Comparison of ENCODE assay signal across 9 mouse cellular contexts in the genomic region with DNA sequence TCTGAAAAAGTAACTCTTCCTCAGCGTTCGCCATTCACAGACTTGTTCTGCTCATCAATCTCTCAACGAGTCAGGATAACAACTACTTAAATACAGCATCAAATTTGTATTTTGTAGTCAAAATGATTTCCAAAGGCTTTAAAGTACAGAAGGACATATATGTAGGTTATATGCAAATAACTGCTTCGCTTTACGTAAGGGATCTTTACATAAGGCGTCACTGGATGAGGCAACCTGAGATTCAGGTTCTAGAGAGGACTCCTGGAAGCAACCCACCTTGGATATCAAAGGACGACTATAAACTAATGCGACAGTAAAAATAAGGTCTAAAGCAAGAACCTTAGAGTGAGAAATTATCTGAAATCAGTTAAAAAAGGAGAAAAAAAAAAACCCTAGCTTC. TPM values are rescaled to one million over a fixed set of nuclear protein-coding genes. Genes with fewer than 3 reads are reported as not detected.
DNase-seq lines count a peak whose midpoint lies in the region; ATAC-seq and TF ChIP-seq lines count a peak whose summit lies in the region.
"Had no signal": no experiment of that assay in that cellular context is flagged by ENCODE, and none has a peak within 500 bp of the region (broad histone marks: within the 10 kb centered on the region; RNA-seq: fewer than 3 reads in every experiment).

No protein-coding gene starts in this region.

- ATAC-seq in heart, embryonic 11.5 days (replicated peaks; ENCODE audit: insufficient number of reproducible peaks, low FRiP score, low TSS enrichment): no peak
- no peak for ATAC-seq in forebrain, embryonic 13.5 days
- ATAC-seq in limb, embryonic 14.5 days (ENCODE audit: low FRiP score, low read depth): no peak
- no peak for ATAC-seq in activated CD4-positive, CD25-positive, alpha-beta regulatory T cell, adult 4 months

- H3K4me1 ChIP-seq in heart, embryonic 11.5 days (ENCODE audit: control insufficient read depth, insufficient read depth, low read length): peaks cover 8% of the 10 kb centered on the region; the same call in 1 of the 2 replicates
- H3K4me1 ChIP-seq in forebrain, embryonic 13.5 days: peaks cover 17% of the 10 kb centered on the region
- peaks cover 9% of the 10 kb centered on the region for H3K4me1 ChIP-seq in limb, embryonic 14.5 days (ENCODE audit: control insufficient read depth, insufficient read depth, low read length)

- no peak for TF ChIP-seq POLR2A in limb, embryonic 14.5 days (IDR thresholded peaks at IDR 0.05; ENCODE audit: borderline replicate concordance, extremely low read depth, insufficient read depth, insufficient read length)

- H3K27me3 ChIP-seq in heart, embryonic 11.5 days (ENCODE audit: control insufficient read depth, insufficient read depth, low read length): no peaks in the 10 kb centered on the region
- H3K27me3 ChIP-seq in C2C12 (ENCODE audit: control insufficient read depth, insufficient read depth, insufficient read length): no peaks in the 10 kb centered on the region
- peaks cover 3% of the 10 kb centered on the region; the same call in 1 of the 2 replicates for H3K27me3 ChIP-seq in forebrain, embryonic 13.5 days
- no peaks in the 10 kb centered on the region for H3K27me3 ChIP-seq in limb, embryonic 14.5 days (ENCODE audit: control insufficient read depth, insufficient read depth, low read length)

- H3K4me3 ChIP-seq in heart, embryonic 11.5 days (ENCODE audit: low read depth, low read length): peak overlapping the region; percentile 76
- H3K4me3 ChIP-seq in C2C12 (ENCODE audit: insufficient read depth, poor library complexity, severe bottlenecking): peak overlapping the region; percentile 77
- H3K4me3 ChIP-seq in forebrain, embryonic 13.5 days: peak overlapping the region; percentile 70
- H3K4me3 ChIP-seq in limb, embryonic 14.5 days (replicated peaks; ENCODE audit: low read length): peak overlapping the region; percentile 77

- 63% methylated on average over 8 of the region's 8 CpGs for WGBS in heart, embryonic 11.5 days (ENCODE audit: insufficient replicate concordance)
- 69% methylated on average over 8 of the region's 8 CpGs for WGBS in forebrain, embryonic 13.5 days
- 61% methylated on average over 8 of the region's 8 CpGs for WGBS in limb, embryonic 14.5 days

- no peaks in the 10 kb centered on the region for H3K36me3 ChIP-seq in heart, embryonic 11.5 days (ENCODE audit: control insufficient read depth, insufficient read depth, low read length)
- peaks cover 20% of the 10 kb centered on the region for H3K36me3 ChIP-seq in C2C12 (ENCODE audit: control insufficient read depth, insufficient read depth)
- H3K36me3 ChIP-seq in forebrain, embryonic 13.5 days (ENCODE audit: poor library complexity, severe bottlenecking): no peaks in the 10 kb centered on the region
- H3K36me3 ChIP-seq in limb, embryonic 14.5 days (ENCODE audit: control insufficient read depth, insufficient read depth, low read length): no peaks in the 10 kb centered on the region

- peak overlapping the region; percentile 19 for H3ac ChIP-seq in C2C12 (ENCODE audit: control insufficient read depth, insufficient read length, low read depth)

- TF ChIP-seq CTCF in C2C12 (IDR thresholded peaks at IDR 0.05; ENCODE audit: control insufficient read depth, insufficient read depth, insufficient read length): no peak

- H3K79me2 ChIP-seq in C2C12 (ENCODE audit: control insufficient read depth, insufficient read depth): peaks cover 59% of the 10 kb centered on the region

- H3K4me2 ChIP-seq in heart, embryonic 11.5 days: peak overlapping the region; percentile 87
- peak overlapping the region; percentile 91 for H3K4me2 ChIP-seq in forebrain, embryonic 13.5 days
- peak overlapping the region; percentile 77 for H3K4me2 ChIP-seq in limb, embryonic 14.5 days (replicated peaks; ENCODE audit: low read depth, low read length, severe bottlenecking)

- H3K27ac ChIP-seq in heart, embryonic 11.5 days (ENCODE audit: low read depth, low read length): no peak overlapping the region
- H3K27ac ChIP-seq in forebrain, embryonic 13.5 days: no peak overlapping the region
- no peak overlapping the region for H3K27ac ChIP-seq in limb, embryonic 14.5 days (replicated peaks; ENCODE audit: low read depth, low read length)

- DNase-seq in heart, adult 11 months: no peak
- DNase-seq in limb, embryonic 14.5 days (ENCODE audit: low spot score): no peak
- no peak for DNase-seq in ovary, adult 18-20 months (ENCODE audit: low spot score)
- no peak for DNase-seq in left cerebral cortex, postnatal 4 days
- DNase-seq: kidney, postnatal 10 days had no signal

- intact Hi-C loops in left cerebral cortex, postnatal 4 days (cut with DNase I): no loop called here

- H3K9ac ChIP-seq in heart, embryonic 11.5 days (ENCODE audit: low read depth, low read length): no peak overlapping the region
- H3K9ac ChIP-seq in forebrain, embryonic 13.5 days: no peak overlapping the region; the same call in 1 of the 2 replicates
- peak overlapping the region; percentile 83; the same call in 1 of the 2 replicates for H3K9ac ChIP-seq in limb, embryonic 14.5 days (ENCODE audit: low read depth, low read length, severe bottlenecking)

- H3K79me3 ChIP-seq in C2C12 (ENCODE audit: low read depth): peaks cover 53% of the 10 kb centered on the region

- no peaks in the 10 kb centered on the region for H3K9me3 ChIP-seq in heart, embryonic 11.5 days (replicated peaks; ENCODE audit: control insufficient read depth, low read length)
- no peaks in the 10 kb centered on the region for H3K9me3 ChIP-seq in forebrain, embryonic 13.5 days (replicated peaks)
- no peaks in the 10 kb centered on the region for H3K9me3 ChIP-seq in limb, embryonic 14.5 days (ENCODE audit: control insufficient read depth, low read length)

TF ChIP-seq in C2C12, 6 proteins besides CTCF, POLR2A, EP300 and RAD21:
- no peak for TF ChIP-seq USF1 (IDR thresholded peaks at IDR 0.05; ENCODE audit: low read depth)
- no peak for TF ChIP-seq MAX (IDR thresholded peaks at IDR 0.05)
- no peak for TF ChIP-seq MYOD1 (IDR thresholded peaks at IDR 0.05; ENCODE audit: control insufficient read depth, insufficient read length, low read depth)
- TF ChIP-seq MYOG (IDR thresholded peaks at IDR 0.05; ENCODE audit: control insufficient read depth, extremely low read depth, insufficient read length): no peak
- TF ChIP-seq CEBPB (IDR thresholded peaks at IDR 0.05; ENCODE audit: low read depth): no peak
- no peak for TF ChIP-seq FOSL1 (IDR thresholded peaks at IDR 0.05; ENCODE audit: insufficient read depth, low read length, poor library complexity, severe bottlenecking)

RNA-seq across cellular contexts. Expression of a gene that starts 1.5 kb away (rescaled TPM):
- polyA plus RNA-seq in heart, embryonic 11.5 days (2014; fragmentation: Nextera tagmentation; extraction: Ambion mirVana): 7.0 and 9.9 TPM in 2 replicates
- polyA plus RNA-seq in C2C12 (2012; fragmentation: generic; extraction: Trizol): 19.7 TPM
- 4.4 and 4.7 TPM in 2 replicates for polyA plus RNA-seq in forebrain, embryonic 13.5 days (2015; fragmentation: Nextera tagmentation; extraction: Ambion mirVana)
- 13.6 and 13.8 TPM in 2 replicates for polyA plus RNA-seq in limb, embryonic 14.5 days (2012; rRNA removed)
- polyA plus RNA-seq in limb, embryonic 14.5 days (2014; fragmentation: Nextera tagmentation; extraction: Ambion mirVana): 18.4 and 20.1 TPM in 2 replicates
- 10 to 100 TPM; 36.4 to 40.0 TPM for total RNA-seq in left cerebral cortex, postnatal 4 days (2021)
- polyA plus RNA-seq in activated CD4-positive, CD25-positive, alpha-beta regulatory T cell, adult 4 months (2017; shearing (Covaris generic)): under 1 TPM; 0.51 to 0.79 TPM

RNA-seq across cellular contexts. Expression of a gene that starts 37.3 kb away (rescaled TPM):
- 39.9 and 44.1 TPM in 2 replicates for polyA plus RNA-seq in heart, embryonic 11.5 days (2014; fragmentation: Nextera tagmentation; extraction: Ambion mirVana)
- polyA plus RNA-seq in C2C12 (2012; fragmentation: generic; extraction: Trizol): 19.1 TPM
- 84.9 and 88.8 TPM in 2 replicates for polyA plus RNA-seq in forebrain, embryonic 13.5 days (2015; fragmentation: Nextera tagmentation; extraction: Ambion mirVana)
- 38.5 and 52.4 TPM in 2 replicates for polyA plus RNA-seq in limb, embryonic 14.5 days (2012; rRNA removed)
- 40.6 and 43.6 TPM in 2 replicates for polyA plus RNA-seq in limb, embryonic 14.5 days (2014; fragmentation: Nextera tagmentation; extraction: Ambion mirVana)
- total RNA-seq in left cerebral cortex, postnatal 4 days (2021): 10 to 100 TPM; 47.7 to 49.6 TPM
- 10 to 100 TPM; 36.7 to 48.1 TPM for polyA plus RNA-seq in activated CD4-positive, CD25-positive, alpha-beta regulatory T cell, adult 4 months (2017; shearing (Covaris generic))
